Mouse (Mus musculus) CD4-positive helper T cell, adult 2 months (primary cell): ENCODE data around the gene Olfr860.
"Not testable (repeated sequence)": the region's sequence is repeated elsewhere in the genome, so short reads cannot be mapped to it uniquely, and the experiment has no call there.

ENCODE experiments used
- DNase-seq: peaks from one replicate; pipeline ENCODE4 v3.0.0-alpha.2; 2012; ENCODE audit warnings: low read depth, missing footprints, low spot score

Olfr860 gene

DNA sequence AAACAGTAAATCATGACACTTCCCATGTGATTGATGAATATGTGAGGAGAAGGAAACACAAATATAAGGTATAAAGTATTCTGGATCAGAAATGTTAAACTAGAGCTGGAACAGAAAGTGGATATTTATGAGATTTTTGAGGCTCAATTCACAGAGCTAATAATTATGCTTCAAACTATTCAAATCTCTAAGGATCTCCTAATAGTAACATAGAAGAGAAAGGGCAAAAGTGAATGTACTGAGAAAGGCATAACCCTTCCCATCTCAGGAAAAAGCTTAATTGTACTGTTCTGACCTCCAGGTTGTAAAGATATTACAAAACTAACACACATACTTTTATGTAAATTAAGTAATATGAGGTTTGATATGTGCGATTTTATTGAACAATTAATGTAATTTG, at the start of gene Olfr860:
Gene Olfr860, minus strand, starts transcription at position 101 of the 400 bp plus-strand sequence.
- DNase-seq = no peak

DNA sequence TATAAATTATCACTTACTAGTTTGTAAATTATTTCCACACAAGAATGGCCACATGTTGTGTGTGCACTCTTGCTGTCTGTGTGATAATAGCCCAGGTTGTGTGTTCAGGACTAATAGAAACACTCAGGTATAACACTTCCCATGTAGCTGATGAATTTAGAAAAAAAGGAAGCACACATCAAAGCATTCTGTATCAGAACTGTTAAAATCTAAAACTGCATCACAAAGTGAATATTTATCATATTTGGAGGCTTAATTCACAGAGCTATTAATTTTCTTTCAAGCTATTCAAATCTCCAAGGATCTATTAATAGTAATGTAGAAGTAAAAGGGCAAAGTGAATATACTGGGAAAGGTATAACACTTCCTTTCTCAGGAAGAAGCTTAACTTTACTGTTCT, 38.4 kb upstream of the Olfr860 start, which contains the start of gene Olfr862:
Gene Olfr862, minus strand, starts transcription at position 101 of the 400 bp plus-strand sequence.
- DNase-seq = no peak

- not testable (repeated sequence) for DNase-seq
These were observed 44.9 kb downstream of the Olfr860 start, which contains the start of gene Olfr859 for GRCm38 (mm10) chr9:19804606-19805005. Gene Olfr859 (plus strand): TSS chr9:19804906.

GRCm38 (mm10) chr9:19803000-19803399, 46.5 kb downstream of the Olfr860 start:
- DNase-seq = no peak
